Mouse (Mus musculus) hindbrain, postnatal 0 days (tissue): ENCODE results near the gene Fcho2. TPM values are rescaled to one million over a fixed set of nuclear protein-coding genes. Genes with fewer than 3 reads are reported as not detected.

ENCODE experiments used
- ATAC-seq: fragments of 200-750 bp; cut with Nextera tagmentation; 2 replicates; pipeline ENCODE4 v1.8.0; 2017; ENCODE audit warnings: mild to moderate bottlenecking, moderate TSS enrichment, moderate library complexity
- DNase-seq: peaks from one replicate; pipeline ENCODE4 v3.0.0-alpha.2; 2015; ENCODE audit warnings: low spot score
- H3K27ac ChIP-seq: fragments of 300-500 bp; sonication (generic); 2 replicates; pipeline ENCODE4 v1.5.1; 2014; ENCODE audit warnings: mild to moderate bottlenecking
- H3K27me3 ChIP-seq: fragments of 300-500 bp; sonication (generic); 2 replicates; pipeline ENCODE4 v1.6.1; 2014; ENCODE audit warnings: low read length, mixed read lengths; ENCODE audit not compliant: insufficient read depth
- H3K36me3 ChIP-seq: fragments of 300-500 bp; sonication (generic); 2 replicates; pipeline ENCODE4 v1.6.1; 2014; ENCODE audit warnings: low read length, mixed read lengths; ENCODE audit not compliant: insufficient read depth
- H3K4me1 ChIP-seq: fragments of 300-500 bp; sonication (generic); 2 replicates; pipeline ENCODE4 v1.6.1; 2014; ENCODE audit warnings: antibody characterized with exemption, low read length, mixed read lengths; ENCODE audit not compliant: insufficient read depth
- H3K4me2 ChIP-seq: fragments of 300-500 bp; sonication (generic); 2 replicates; pipeline ENCODE4 v1.6.1; 2014; ENCODE audit warnings: low read depth, mild to moderate bottlenecking, low read length, moderate library complexity, mixed read lengths
- H3K4me3 ChIP-seq: fragments of 300-500 bp; sonication (generic); 2 replicates; pipeline ENCODE4 v1.5.1; 2014; ENCODE audit warnings: low read length
- H3K9ac ChIP-seq: fragments of 300-500 bp; sonication (generic); replicated peaks from 2 replicates; pipeline ENCODE4 v1.6.1; 2014; ENCODE audit warnings: mild to moderate bottlenecking, low read length, moderate library complexity, mixed read lengths
- H3K9me3 ChIP-seq: fragments of 300-500 bp; sonication (generic); 2 replicates; pipeline ENCODE4 v1.6.1; 2016; ENCODE audit warnings: low read length, mixed read lengths
- CTCF ChIP-seq: IDR thresholded peaks from 2 replicates; pipeline ENCODE4 v1.5.1; 2016; ENCODE audit warnings: antibody characterized with exemption, control low read depth, low read depth
- WGBS: fragments of 180-500 bp; shearing (Covaris S2); extraction: QIAGEN DNeasy Blood & Tissue Kit; methylation state at CpG from one replicate; pipeline ENCODE4 v1.1.7; 2014; 5-methylcytosine and 5-hydroxymethylcytosine counted together
- polyA plus RNA-seq: library from polyadenylated mRNA; unstranded; fragments of >200 nt; fragmentation: Nextera tagmentation; extraction: Ambion mirVana; gene quantifications from 2 replicates; pipeline ENCODE4 v1.2.1, GENCODE M21; 2015
- total RNA-seq: library from RNA; depleted of rRNA; stranded (reverse); fragments of >200 nt; gene quantifications from 2 replicates; pipeline ENCODE4 v1.2.3, GENCODE M21; 2014

Fcho2 gene
- total and polyA plus RNA-seq, 2 experiments from 2014 or later, result 15.7 to 18.1 TPM

- no peaks in the 10 kb centered on the region for H3K9me3 ChIP-seq
- WGBS, result 84% methylated on average over 5 of the region's 5 CpGs
Observed at GRCm38 (mm10) chr13:98701309-98701675, 114.0 kb downstream of the Fcho2 start.

GRCm38 (mm10) chr13:98700661-98701308 lies 114.5 kb downstream of the Fcho2 start:
- Histone ChIP-seq H3K27me3 (no peaks in the 10 kb centered on the region), H3K9ac (no peak overlapping the region), H3K4me3 (no peak overlapping the region), H3K4me2 (no peak overlapping the region), H3K36me3 (no peaks in the 10 kb centered on the region), H3K4me1 (no peaks in the 10 kb centered on the region), H3K27ac (no peak overlapping the region), H3K9me3 (no peaks in the 10 kb centered on the region)
- TF ChIP-seq CTCF, result no peak
- 57% methylated on average over 10 of the region's 10 CpGs for WGBS
- DNase-seq (no peak), ATAC-seq (no peak)

More at GRCm38 (mm10) chr13:98701309-98701675, 114.0 kb downstream of the Fcho2 start:
- no peak for TF ChIP-seq CTCF
- H3K27ac ChIP-seq, result no peak overlapping the region
- DNase-seq, result no peak
- no peak overlapping the region for H3K4me2 ChIP-seq
- H3K36me3 ChIP-seq, result no peaks in the 10 kb centered on the region
- H3K9ac ChIP-seq, result no peak overlapping the region
- no peaks in the 10 kb centered on the region for H3K27me3 ChIP-seq
- H3K4me3 ChIP-seq, result no peak overlapping the region
- ATAC-seq, result no peak
- no peaks in the 10 kb centered on the region for H3K4me1 ChIP-seq

GRCm38 (mm10) chr13:98699982-98700540 lies 115.2 kb downstream of the Fcho2 start:
- TF ChIP-seq CTCF, result no peak
- no peak overlapping the region for H3K27ac ChIP-seq
- 88% methylated on average over 5 of the region's 5 CpGs for WGBS
- no peak for DNase-seq
- H3K4me2 ChIP-seq, result no peak overlapping the region
- H3K9me3 ChIP-seq, result no peaks in the 10 kb centered on the region
- H3K4me3 ChIP-seq, result no peak overlapping the region
- ATAC-seq, result no peak
- H3K9ac ChIP-seq, result no peak overlapping the region
- H3K36me3 ChIP-seq, result no peaks in the 10 kb centered on the region
- 0 out of 2 replicates have a peak, but pooled peaks cover under 1% of the 10 kb centered on the region for H3K4me1 ChIP-seq
- no peaks in the 10 kb centered on the region for H3K27me3 ChIP-seq

GRCm38 (mm10) chr13:98699051-98699744 lies 116.1 kb downstream of the Fcho2 start:
- no peak overlapping the region for H3K27ac ChIP-seq
- H3K4me1 ChIP-seq, result 0 out of 2 replicates have a peak, but pooled peaks cover 7% of the 10 kb centered on the region
- no peaks in the 10 kb centered on the region for H3K36me3 ChIP-seq
- no peak overlapping the region for H3K4me2 ChIP-seq
- no peaks in the 10 kb centered on the region for H3K9me3 ChIP-seq
- DNase-seq (no peak), ATAC-seq (no peak)
- H3K9ac ChIP-seq, result no peak overlapping the region
- no peak for TF ChIP-seq CTCF
- WGBS, result 78% methylated on average over 14 of the region's 14 CpGs
- H3K27me3 ChIP-seq, result no peaks in the 10 kb centered on the region
- no peak overlapping the region for H3K4me3 ChIP-seq

- Histone ChIP-seq H3K9me3 (no peaks in the 10 kb centered on the region), H3K4me3 (no peak overlapping the region), H3K9ac (no peak overlapping the region), H3K36me3 (no peaks in the 10 kb centered on the region), H3K27me3 (no peaks in the 10 kb centered on the region), H3K4me1 (0 out of 2 replicates have a peak, but pooled peaks cover 7% of the 10 kb centered on the region), H3K4me2 (no peak overlapping the region), H3K27ac (no peak overlapping the region)
- DNase-seq, result no peak
- no peak for ATAC-seq
- WGBS, result 85% methylated on average over 3 of the region's 3 CpGs
- TF ChIP-seq CTCF, result no peak
Observed at GRCm38 (mm10) chr13:98696716-98697115, 118.5 kb downstream of the Fcho2 start.

- no peak overlapping the region for H3K9ac ChIP-seq
- no peaks in the 10 kb centered on the region for H3K9me3 ChIP-seq
- H3K36me3 ChIP-seq, result no peaks in the 10 kb centered on the region
- H3K27me3 ChIP-seq, result no peaks in the 10 kb centered on the region
- H3K4me2 ChIP-seq, result no peak overlapping the region
- no peak for TF ChIP-seq CTCF
- WGBS, result 44% methylated on average over 2 of the region's 2 CpGs
- H3K4me3 ChIP-seq, result no peak overlapping the region
- 0 out of 2 replicates have a peak, but pooled peaks cover 7% of the 10 kb centered on the region for H3K4me1 ChIP-seq
- DNase-seq, result no peak
- ATAC-seq, result no peak
- H3K27ac ChIP-seq, result no peak overlapping the region
Observed at GRCm38 (mm10) chr13:98695546-98695945, 119.7 kb downstream of the Fcho2 start.
